Mouse (Mus musculus) cerebellum, adult 2 months (tissue): Measurements from ENCODE around the gene Olfr867.

ENCODE experiments used
- CTCF ChIP-seq: fragments of 200-500 bp; IDR thresholded peaks from 2 replicates; pipeline ENCODE4 v1.5.1; 2011; ENCODE audit warnings: low read depth, mild to moderate bottlenecking, control low read depth, low read length, moderate library complexity, borderline replicate concordance; ENCODE audit not compliant: insufficient read depth
- POLR2A ChIP-seq: fragments of 200-500 bp; IDR thresholded peaks from 2 replicates; pipeline ENCODE4 v1.6.1; 2011; ENCODE audit warnings: low read length, control low read depth, borderline replicate concordance; ENCODE audit not compliant: insufficient read depth

DNA sequence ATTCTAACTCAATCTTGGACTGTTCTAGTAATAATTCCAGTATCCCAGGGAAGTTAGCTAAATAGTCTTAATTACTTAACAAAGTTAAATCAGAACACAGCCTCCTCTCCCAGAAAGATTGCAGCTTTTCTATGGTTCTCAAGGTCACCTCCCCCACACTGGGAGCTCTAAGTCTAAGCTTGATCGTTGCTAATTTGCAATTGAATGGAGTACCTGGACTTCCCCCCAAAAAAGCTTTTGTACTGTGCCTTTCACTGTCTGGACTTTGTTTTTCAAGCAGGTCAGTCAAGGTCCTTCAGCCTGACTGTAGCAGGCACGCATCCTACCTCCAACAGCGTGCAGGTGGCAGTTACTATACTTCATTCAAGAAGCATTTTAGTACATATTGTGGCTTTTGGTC lies 12.9 kb upstream of the Olfr867 start:
- TF ChIP-seq POLR2A (no peak), CTCF (no peak)
